Mouse (Mus musculus): ENCODE data around the gene Itgb1bp2. TPM values are rescaled to one million over a fixed set of nuclear protein-coding genes. Genes with fewer than 3 reads are reported as not detected.

Gene Itgb1bp2
- total RNA-seq, 1 experiment, result 2.8 TPM

DNA sequence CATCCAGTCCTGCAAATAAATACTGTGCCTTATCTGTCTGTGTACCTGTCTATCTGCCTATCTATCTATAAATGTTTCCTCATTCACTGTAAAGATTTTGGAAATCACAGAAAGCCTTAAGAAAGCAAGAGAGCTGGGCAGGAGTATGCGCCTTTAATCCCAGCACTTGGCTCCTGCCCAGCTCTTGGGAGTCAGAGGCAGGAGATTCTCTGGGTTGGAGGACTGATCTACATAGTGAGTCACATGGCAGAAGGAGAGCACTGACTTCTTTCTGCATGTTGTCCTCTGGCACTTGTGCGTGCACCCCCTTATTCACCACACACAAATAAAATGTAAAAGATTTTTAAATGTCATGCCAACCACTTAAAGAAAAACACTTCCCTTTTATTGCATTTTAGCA lies 25.4 kb upstream of the Itgb1bp2 start:
- in situ Hi-C loops (cut with MboI; ENCODE audit: low sequenced_read_pairs in 2 of 2, unreplicated experiment in 2 of 2), result no loop called here
- Histone ChIP-seq H3K36me3 (ENCODE audit: control insufficient read depth, insufficient read depth, low read length, poor library complexity, severe bottlenecking) (no peaks in the 10 kb centered on the region), H3K4me1 (ENCODE audit: control insufficient read depth in 2 of 2, insufficient read depth in 2 of 2, low read length in 2 of 2, poor library complexity in 1 of 2) (no peaks in the 10 kb centered on the region; a peak in 1 of 4 replicates), H3K9me3 (ENCODE audit: control insufficient read depth, insufficient read depth, low read depth, low read length) (no peaks in the 10 kb centered on the region), H3K9ac (ENCODE audit: insufficient read depth, low read depth, low read length, poor library complexity, severe bottlenecking) (no peak overlapping the region), H3K27ac (ENCODE audit: insufficient read depth, low read depth, low read length, poor library complexity, severe bottlenecking) (no peak overlapping the region), H3K4me3 (ENCODE audit: insufficient read depth in 1 of 2, low read depth in 1 of 2, low read length in 2 of 2, poor library complexity in 1 of 2, severe bottlenecking in 1 of 2) (no peak overlapping the region)
- no peak for DNase-seq (ENCODE audit: low read depth, low spot score)
- TF ChIP-seq MAFK (IDR thresholded peaks at IDR 0.05; ENCODE audit: insufficient read depth, low read depth, low read length) (no peak), ZC3H11A (IDR thresholded peaks at IDR 0.05; ENCODE audit: borderline replicate concordance, low read depth, low read length) (no peak), CHD2 (IDR thresholded peaks at IDR 0.05; ENCODE audit: low read depth, low read length) (no peak), ZNF384 (IDR thresholded peaks at IDR 0.05; ENCODE audit: low read depth, low read length) (no peak), HCFC1 (IDR thresholded peaks at IDR 0.05; ENCODE audit: borderline replicate concordance, insufficient read depth, low read length) (no peak)

DNA sequence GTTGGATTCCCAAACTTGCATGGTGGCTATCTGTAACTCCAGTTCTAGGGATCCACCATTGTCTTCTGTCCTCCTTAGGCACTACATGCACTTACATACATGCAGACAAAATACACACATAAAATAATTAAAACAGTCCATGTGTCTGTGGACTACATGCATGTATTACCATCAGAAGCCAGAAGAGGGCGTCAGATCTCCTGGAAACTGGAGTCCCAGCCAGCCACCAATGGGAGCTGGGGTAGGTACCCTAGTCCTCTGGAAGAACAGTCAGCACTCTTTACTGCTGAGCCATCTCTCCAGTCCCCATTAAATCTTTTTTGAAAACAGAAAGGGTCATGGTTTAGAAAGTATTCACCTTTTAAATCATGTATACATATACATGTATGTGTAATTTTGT lies 21.1 kb upstream of the Itgb1bp2 start:
- Histone ChIP-seq H3K4me3 (ENCODE audit: insufficient read depth in 1 of 2, low read depth in 1 of 2, low read length in 2 of 2, poor library complexity in 1 of 2, severe bottlenecking in 1 of 2) (no peak overlapping the region), H3K27ac (ENCODE audit: insufficient read depth, low read depth, low read length, poor library complexity, severe bottlenecking) (no peak overlapping the region), H3K4me1 (ENCODE audit: control insufficient read depth in 2 of 2, insufficient read depth in 2 of 2, low read length in 2 of 2, poor library complexity in 1 of 2) (no peaks in the 10 kb centered on the region; a peak in 1 of 4 replicates), H3K9ac (ENCODE audit: insufficient read depth, low read depth, low read length, poor library complexity, severe bottlenecking) (no peak overlapping the region), H3K9me3 (ENCODE audit: control insufficient read depth, insufficient read depth, low read depth, low read length) (no peaks in the 10 kb centered on the region), H3K36me3 (ENCODE audit: control insufficient read depth, insufficient read depth, low read length, poor library complexity, severe bottlenecking) (no peaks in the 10 kb centered on the region; the same call in none of the 2 replicates)
- TF ChIP-seq ZC3H11A (IDR thresholded peaks at IDR 0.05; ENCODE audit: borderline replicate concordance, low read depth, low read length) (no peak), ZNF384 (IDR thresholded peaks at IDR 0.05; ENCODE audit: low read depth, low read length) (no peak), HCFC1 (IDR thresholded peaks at IDR 0.05; ENCODE audit: borderline replicate concordance, insufficient read depth, low read length) (no peak), CHD2 (IDR thresholded peaks at IDR 0.05; ENCODE audit: low read depth, low read length) (no peak), MAFK (IDR thresholded peaks at IDR 0.05; ENCODE audit: insufficient read depth, low read depth, low read length) (no peak)
- in situ Hi-C loops (cut with MboI; ENCODE audit: low sequenced_read_pairs in 2 of 2, unreplicated experiment in 2 of 2), result no loop called here
- DNase-seq (ENCODE audit: low read depth, low spot score), result no peak

DNA sequence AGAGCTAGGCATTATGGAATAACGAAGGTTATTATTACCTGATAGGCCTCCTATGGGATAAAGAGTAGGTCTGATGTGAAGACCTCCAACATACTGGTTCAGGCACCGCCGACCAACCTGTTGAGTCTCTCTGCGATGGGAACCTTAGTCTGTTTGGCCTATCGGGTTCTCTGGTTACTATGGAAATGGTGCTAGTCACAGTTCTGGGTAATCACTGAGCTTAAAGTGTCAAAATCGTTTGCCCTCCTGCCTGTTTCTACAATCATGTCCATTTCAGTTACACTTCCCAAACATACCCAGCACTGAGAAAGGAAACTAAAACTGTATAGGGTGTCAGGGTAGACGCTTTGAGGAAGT lies 20.1 kb upstream of the Itgb1bp2 start:
- Histone ChIP-seq H3K4me1 (ENCODE audit: control insufficient read depth in 2 of 2, insufficient read depth in 2 of 2, low read length in 2 of 2, poor library complexity in 1 of 2) (no peaks in the 10 kb centered on the region; a peak in 1 of 4 replicates), H3K27ac (ENCODE audit: insufficient read depth, low read depth, low read length, poor library complexity, severe bottlenecking) (peak overlapping the region; percentile 93; the same call in 1 of the 2 replicates), H3K9ac (ENCODE audit: insufficient read depth, low read depth, low read length, poor library complexity, severe bottlenecking) (peak overlapping the region; percentile 85; the same call in 1 of the 2 replicates), H3K4me3 (ENCODE audit: insufficient read depth in 1 of 2, low read depth in 1 of 2, low read length in 2 of 2, poor library complexity in 1 of 2, severe bottlenecking in 1 of 2) (peak overlapping the region; percentile 73 to 80), H3K9me3 (ENCODE audit: control insufficient read depth, insufficient read depth, low read depth, low read length) (no peaks in the 10 kb centered on the region), H3K36me3 (ENCODE audit: control insufficient read depth, insufficient read depth, low read length, poor library complexity, severe bottlenecking) (peaks cover 4% of the 10 kb centered on the region)
- no peak for DNase-seq (ENCODE audit: low read depth, low spot score)
- no peak for TF ChIP-seq MAFK (IDR thresholded peaks at IDR 0.05; ENCODE audit: insufficient read depth, low read depth, low read length)
- no peak for TF ChIP-seq ZNF384 (IDR thresholded peaks at IDR 0.05; ENCODE audit: low read depth, low read length)
- TF ChIP-seq HCFC1 (IDR thresholded peaks at IDR 0.05; ENCODE audit: borderline replicate concordance, insufficient read depth, low read length), result no peak
- TF ChIP-seq CHD2 (IDR thresholded peaks at IDR 0.05; ENCODE audit: low read depth, low read length), result no peak
- no peak for TF ChIP-seq ZC3H11A (IDR thresholded peaks at IDR 0.05; ENCODE audit: borderline replicate concordance, low read depth, low read length)
- in situ Hi-C loops (cut with MboI; ENCODE audit: low sequenced_read_pairs in 2 of 2, unreplicated experiment in 2 of 2), result no loop called here

DNA sequence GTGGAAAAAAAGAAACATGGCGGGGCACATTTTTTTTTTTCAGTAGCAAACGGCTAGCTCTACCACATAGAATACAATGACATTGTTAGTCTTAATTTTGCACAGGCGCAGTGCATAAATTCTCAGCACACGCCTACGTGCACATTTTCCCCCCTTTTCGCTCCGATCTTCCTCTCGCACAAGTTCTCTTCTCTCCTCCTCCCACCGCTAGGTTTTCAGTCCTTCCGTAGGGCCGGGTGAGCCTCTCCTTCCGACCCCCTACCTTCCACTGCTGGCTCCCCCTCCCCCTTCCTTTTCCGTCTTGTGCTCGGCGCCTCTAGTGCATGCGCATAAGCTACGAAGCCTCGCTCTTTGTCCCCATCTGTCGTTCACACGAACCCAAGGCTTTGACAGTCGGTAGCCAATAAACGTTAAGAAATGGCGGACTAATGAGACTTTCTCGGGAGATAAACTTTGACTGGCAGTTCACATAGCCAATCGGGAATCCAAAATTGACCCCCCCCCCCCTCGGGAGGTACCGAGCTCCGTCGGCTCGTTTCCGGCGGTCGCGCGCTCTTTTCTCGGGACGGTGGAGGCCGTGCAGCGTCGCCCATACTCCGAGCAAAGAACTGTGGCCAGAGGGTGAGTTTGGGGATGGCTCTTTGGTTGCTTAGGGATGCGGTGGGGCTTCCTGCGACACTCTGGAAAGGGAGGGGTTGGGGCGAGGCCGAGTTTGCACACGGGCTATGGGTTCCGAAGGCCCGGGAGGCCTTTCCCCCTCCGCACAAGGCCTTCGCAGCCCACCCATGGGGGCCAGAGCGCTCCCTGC lies 19.5 kb upstream of the Itgb1bp2 start, which contains the start of gene Nono:
Gene Nono, plus strand, starts transcription at position 177 of the 808 bp plus-strand sequence.
- peak; percentile 85 for DNase-seq (ENCODE audit: low read depth, low spot score)
- no peaks in the 10 kb centered on the region for H3K9me3 ChIP-seq (ENCODE audit: control insufficient read depth, insufficient read depth, low read depth, low read length)
- H3K9ac ChIP-seq (ENCODE audit: insufficient read depth, low read depth, low read length, poor library complexity, severe bottlenecking), result peak within 1 kb of the TSS; percentile 85
- peak within 1 kb of the TSS; percentile 91 to 95 for H3K4me3 ChIP-seq (ENCODE audit: insufficient read depth in 1 of 2, low read depth in 1 of 2, low read length in 2 of 2, poor library complexity in 1 of 2, severe bottlenecking in 1 of 2)
- H3K4me1 ChIP-seq (ENCODE audit: control insufficient read depth in 2 of 2, insufficient read depth in 2 of 2, low read length in 2 of 2, poor library complexity in 1 of 2), result no peaks in the 10 kb centered on the region; a peak in 1 of 4 replicates
- H3K27ac ChIP-seq (ENCODE audit: insufficient read depth, low read depth, low read length, poor library complexity, severe bottlenecking), result peak within 1 kb of the TSS; percentile 93
- in situ Hi-C loops (cut with MboI; ENCODE audit: low sequenced_read_pairs in 2 of 2, unreplicated experiment in 2 of 2), result no loop called here
- peaks cover 4% of the 10 kb centered on the region for H3K36me3 ChIP-seq (ENCODE audit: control insufficient read depth, insufficient read depth, low read length, poor library complexity, severe bottlenecking)
- TF ChIP-seq ZNF384 (IDR thresholded peaks at IDR 0.05; ENCODE audit: low read depth, low read length) (peak; percentile 77; the same call in 1 of the 2 replicates), MAFK (IDR thresholded peaks at IDR 0.05; ENCODE audit: insufficient read depth, low read depth, low read length) (no peak)

Measured in ES-E14 (cell line).